Mouse (Mus musculus) spleen, postnatal 36 days (tissue): ENCODE results near the gene Rbm44.

Source experiments
- DNase-seq, 2 experiments: peaks; one replicate each; pipeline ENCODE4 v3.0.0; 2022; ENCODE audit warnings: low spot score in 2 of 2, mixed read lengths in 1 of 2

The Rbm44 gene

DNA sequence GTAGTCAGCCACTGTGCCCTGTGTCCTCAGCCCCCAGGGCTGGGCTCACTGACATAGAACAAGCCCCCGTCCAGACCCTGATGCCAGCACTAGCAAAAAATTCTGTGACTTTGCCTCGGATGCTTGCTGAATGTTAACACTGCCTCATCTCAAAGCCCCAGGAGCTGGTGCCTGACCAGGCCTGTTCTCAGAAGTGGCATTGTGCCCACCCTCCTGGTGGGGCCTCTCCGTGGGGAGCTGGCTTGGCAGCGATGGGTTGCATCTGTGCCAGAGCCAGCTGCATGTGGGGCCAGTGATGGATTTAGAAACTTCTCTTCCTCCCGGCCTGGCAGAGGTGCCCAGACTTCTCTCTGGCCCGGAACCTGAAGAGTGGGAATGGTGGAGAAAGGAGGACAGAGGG lies 64.9 kb downstream of the Rbm44 start:
- no peak for DNase-seq

DNA sequence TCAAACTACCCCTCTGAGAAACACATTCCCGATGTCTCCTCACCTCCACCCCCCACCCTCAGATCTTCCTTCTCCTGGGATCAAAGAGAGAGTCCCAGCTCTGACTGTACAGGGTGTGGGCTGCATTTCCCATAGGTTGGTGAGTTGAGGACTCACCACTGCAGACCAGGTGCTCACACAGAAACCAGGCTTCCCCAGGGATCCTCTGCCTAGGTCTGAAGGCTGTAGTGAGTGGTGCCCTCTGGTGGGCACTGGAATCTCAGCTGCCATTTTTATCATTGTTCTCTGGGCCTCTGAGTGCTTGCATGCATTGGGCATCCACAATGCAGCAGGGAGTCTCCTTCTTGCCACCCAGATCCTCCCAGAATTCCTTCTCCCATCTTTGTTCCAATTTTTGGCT lies 66.2 kb downstream of the Rbm44 start:
- peak; percentile 45 to 55 for DNase-seq

DNA sequence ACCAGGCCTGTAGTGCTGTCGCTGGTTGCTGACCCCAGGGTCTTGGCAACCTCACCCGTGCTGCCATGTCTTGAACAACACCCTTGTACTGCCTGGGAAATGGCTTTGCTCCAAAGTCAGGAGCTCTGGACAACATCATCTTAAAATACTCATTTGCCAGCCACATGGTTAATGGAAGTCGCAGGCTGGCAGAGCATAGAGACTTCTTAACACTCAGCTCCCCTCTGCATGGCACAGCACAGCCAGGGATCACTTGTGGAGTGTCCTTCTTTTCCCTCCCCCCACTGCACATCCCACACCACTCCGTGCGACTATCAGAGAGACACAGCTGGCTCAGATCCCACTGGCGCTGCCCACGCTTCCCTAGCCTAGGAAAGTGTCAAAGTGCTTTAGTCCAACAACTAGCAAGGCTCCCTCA lies 66.7 kb downstream of the Rbm44 start:
- no peak for DNase-seq

DNA sequence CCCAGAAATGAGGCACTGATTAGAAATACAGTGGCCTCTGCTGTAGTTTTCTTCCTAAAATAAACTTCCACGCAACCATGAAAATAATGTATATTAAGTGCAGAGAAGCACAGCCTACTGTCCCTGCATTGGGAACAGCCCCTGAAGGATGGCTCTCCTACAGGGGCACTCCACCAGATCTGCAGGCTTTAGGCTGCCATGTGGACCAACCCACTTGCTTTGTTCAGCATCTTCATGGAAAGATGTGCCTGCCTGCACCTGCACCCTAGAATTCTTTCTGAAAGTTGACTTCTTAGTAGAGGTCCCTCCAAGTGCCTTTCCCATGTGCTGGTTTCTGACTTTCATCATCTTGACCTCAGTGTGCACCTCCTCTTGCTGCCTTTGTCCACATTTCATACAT lies 70.4 kb downstream of the Rbm44 start:
- no peak for DNase-seq

DNA sequence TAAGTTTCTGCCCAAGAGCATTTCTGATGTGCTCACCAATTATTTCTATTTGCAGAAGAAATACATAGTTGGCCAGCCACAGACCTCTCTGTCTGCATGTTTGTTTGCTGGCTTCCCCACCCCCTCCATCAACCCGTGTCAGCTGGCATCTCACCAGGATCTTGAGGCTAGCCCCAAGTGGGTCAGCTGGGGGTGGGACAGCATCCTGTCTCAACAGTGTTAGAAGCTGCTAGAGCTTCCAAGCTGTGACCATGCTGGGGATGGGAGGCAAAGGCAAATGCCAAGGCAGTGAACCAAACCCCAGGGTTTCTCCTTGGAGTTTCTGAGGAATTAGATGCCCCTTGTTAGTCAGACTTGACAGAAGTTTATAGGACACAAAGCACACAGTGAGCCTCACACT lies 71.1 kb downstream of the Rbm44 start:
- DNase-seq: no peak

DNA sequence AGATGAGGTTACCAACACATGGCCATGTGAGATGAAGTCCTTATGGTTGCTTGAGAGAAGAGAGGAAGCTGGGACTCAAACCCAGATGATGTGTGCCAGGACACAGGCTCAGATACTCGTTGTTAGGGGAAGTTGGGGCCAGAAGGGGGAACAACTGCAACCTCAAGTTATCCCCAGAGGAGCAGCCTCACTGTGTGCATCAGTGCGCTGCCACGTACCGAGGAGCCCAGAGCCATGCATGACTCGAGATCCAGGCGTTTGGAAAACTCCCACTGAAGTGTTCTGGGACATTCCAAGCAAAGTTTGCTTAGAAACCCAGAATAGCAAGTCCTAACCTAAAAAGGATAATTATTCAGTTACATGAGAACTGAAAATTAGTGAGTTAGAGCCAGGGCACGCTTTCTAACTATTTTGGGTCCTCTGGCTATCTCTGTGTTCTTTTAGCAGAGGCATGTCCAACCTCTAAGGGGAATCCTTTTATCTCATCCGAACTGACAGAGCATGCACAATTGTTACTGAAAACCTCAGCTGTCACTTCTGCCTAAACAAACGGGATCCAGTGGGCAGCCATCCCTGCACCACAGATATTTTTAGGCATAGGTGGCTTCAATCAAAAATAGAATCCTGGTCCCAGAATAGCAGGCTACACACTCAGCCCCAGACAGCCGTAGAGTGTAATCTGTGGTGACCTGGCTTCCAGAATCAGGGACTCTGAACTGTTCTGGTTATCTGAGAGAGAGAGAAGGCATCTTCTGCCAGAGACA lies 71.8 kb downstream of the Rbm44 start:
- peak; percentile 77 to 79 for DNase-seq

DNA sequence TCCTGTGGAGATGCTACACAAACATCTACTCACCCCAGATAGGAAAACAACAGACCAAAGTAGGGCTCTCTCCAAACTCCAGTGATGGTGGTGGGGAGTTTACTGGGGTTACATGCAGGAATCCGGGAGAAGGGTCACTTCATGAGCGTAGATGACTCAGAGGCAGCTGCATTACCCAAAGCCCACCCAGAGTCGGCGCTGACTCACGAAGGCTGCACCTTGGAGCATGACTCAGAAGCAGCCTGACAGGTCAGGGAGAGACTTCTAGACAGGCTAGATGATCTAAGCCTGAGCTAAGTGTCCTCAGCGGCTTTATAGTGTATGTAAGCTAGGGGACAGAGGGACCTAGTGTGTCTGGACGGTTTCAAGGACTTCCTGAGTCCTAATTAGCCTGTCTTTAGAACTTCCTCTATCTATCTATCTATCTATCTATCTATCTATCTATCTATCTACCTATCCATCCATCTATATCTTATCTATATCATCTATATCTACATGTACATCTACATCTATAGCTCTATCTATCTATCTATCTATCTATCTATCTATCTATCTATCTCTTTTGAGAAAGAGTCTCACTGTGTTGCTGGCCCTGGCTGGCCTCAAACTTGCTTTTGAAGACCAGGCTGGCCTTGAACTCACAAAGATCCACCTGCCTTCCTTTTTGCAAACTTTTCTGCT lies 74.9 kb downstream of the Rbm44 start:
- DNase-seq: no peak

DNA sequence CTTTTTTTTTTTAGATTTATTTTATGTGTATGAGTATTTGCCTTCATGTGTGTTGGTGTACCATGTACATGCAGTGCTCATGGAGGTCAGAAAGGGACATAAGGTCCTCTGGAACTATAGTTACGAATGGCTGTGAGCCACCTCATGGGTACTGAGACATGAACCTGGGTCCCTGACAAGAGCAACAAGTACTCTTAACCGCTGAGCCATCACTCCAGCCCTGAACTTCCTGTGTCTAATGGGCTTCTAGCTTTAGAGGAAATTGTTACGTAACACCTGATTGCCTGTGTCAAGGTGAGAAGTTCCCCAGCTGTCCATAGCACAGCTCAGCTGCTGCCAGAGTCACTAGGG lies 75.4 kb downstream of the Rbm44 start:
- DNase-seq: peak; percentile 61 to 63
